Mouse (Mus musculus): ENCODE measurements around the gene Tnfrsf26.
"Not testable (repeated sequence)": the region's sequence is repeated elsewhere in the genome, so short reads cannot be mapped to it uniquely, and the experiment has no call there.

Gene Tnfrsf26

DNA sequence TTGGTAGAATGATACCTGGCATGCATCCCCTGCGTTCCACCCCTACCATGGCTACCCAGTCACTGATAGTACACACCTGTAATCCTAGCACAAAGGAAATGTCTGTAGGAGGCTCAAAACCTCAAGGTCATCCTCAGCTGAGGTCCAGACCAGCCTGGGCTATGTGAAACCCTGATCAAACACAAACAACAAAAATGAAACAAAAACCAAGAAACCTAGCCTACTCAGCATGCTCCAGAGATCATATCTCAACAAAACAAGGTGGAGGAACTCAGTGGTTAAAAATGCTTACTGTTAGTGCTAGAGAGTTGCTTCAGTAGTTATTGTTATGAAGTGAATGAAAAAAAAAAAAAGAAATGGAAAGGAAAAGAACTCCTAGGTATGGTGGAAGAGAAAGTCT lies at the start of gene Tnfrsf26:
Tnfrsf26 (minus strand) TSS at position 183 of the 400 bp plus-strand sequence.
- DNase-seq = no peak

- no peak for DNase-seq
These were observed 38.1 kb upstream of the Tnfrsf26 start for GRCm38 (mm10) chr7:143666427-143667311.

GRCm38 (mm10) chr7:143663470-143663869 lies 34.9 kb upstream of the Tnfrsf26 start:
- no peak for DNase-seq

GRCm38 (mm10) chr7:143660797-143661196 lies 32.3 kb upstream of the Tnfrsf26 start:
- no peak for DNase-seq

GRCm38 (mm10) chr7:143649769-143650346 lies 21.3 kb upstream of the Tnfrsf26 start:
- not testable (repeated sequence) for DNase-seq

DNA sequence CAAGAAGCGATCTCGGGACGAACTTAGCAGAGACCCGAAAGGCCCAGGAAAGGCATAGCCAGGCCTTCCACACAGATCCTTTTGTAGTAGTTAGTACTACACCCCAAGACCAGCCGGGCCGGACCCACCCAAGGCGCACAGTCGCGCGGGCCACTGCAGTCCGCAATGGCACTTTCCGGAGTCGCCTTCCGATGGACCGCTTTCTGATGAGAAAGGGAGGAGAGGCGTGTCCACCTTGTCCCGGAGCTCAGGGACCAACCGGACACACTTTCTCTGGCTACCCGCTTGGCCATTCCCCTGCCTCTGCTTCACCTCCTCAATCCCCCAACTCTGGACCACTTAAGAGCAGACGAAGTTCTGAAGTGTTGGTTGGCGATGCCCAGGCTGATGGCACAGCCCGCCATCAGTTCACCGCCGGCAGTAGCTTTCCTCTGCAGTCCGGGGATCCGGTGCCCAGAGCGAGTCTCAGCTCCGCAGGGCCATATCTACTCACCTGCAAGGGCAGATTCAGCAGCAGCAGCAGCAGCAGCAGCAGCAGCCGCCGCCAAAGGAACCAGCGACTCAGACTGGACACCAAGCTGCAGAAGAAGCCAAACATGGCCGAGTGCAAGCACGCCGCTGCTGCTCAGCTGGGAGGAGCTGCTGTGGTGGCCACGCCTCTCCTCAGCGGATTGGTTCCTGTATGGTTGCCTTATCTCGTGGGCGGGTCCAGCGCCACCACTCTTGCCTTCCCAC lies 20.7 kb upstream of the Tnfrsf26 start, which contains the start of gene Tnfrsf22:
Tnfrsf22 (minus strand) TSS at position 628 of the 735 bp plus-strand sequence.
- DNase-seq = peak; percentile 82

GRCm38 (mm10) chr7:143643949-143644348 lies 15.4 kb upstream of the Tnfrsf26 start:
- not testable (repeated sequence) for DNase-seq

GRCm38 (mm10) chr7:143636674-143637073 lies 8.2 kb upstream of the Tnfrsf26 start:
- no peak for DNase-seq

GRCm38 (mm10) chr7:143631503-143631902 lies 3.0 kb upstream of the Tnfrsf26 start:
- DNase-seq = no peak

DNA sequence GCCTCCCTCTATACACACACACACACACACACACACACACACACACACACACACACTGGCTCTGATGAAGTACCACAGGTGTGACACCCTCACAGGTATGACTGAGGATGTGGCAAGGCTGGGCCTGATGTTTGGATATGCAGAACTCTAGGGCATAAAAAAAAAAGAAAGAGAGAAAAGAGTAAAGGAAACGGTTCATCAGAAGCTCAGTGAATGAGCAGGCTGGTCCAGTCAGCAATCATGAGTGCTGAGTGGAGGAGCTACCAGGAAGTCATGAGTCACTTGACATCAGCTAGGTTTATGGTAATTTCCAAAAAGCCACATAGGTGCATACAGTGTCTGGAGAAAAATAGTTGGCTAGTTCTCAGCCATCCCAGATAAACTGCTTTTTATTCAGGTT lies 979 bp upstream of the Tnfrsf26 start:
- no peak for DNase-seq

GRCm38 (mm10) chr7:143627555-143628286 lies 801 bp downstream of the Tnfrsf26 start:
- no peak for DNase-seq

DNA sequence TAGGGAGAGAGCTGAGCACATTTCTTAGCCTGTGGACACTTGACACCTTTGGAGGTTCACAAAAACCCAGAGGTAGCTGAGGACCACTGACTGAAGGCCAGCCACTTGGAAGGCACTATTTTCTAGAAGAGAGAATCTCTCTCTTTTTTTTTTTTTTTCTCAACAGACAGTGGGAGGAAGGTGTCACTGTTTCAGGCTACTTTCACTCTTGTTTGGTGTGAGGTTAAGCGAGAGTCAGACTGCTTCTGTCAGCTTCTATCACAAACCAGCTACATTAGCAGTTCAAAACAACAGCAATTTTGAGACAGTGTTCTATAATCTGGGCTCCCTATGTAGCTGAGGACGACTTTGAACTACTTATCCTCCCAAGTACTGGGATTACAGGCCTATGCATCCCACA lies 2.3 kb downstream of the Tnfrsf26 start:
- DNase-seq = no peak

DNA sequence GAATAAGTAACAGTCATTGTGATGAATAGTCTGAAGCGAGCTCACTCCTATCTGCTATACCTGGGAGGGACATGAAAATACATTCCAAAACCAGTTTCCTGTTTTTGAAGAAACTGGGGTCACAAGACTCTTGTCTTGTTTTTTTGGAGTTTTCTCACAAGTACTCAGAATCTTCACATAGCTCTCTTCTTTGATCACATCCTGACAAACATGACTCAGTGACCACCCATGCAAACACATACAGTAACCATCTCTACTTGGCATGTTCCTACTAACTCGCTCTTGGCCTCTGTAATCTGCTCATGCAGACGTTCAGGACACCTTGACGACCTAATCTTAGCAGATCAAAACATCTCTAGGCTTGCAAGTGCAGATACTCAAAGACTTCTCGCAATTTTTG lies 3.4 kb downstream of the Tnfrsf26 start:
- DNase-seq = no peak

DNA sequence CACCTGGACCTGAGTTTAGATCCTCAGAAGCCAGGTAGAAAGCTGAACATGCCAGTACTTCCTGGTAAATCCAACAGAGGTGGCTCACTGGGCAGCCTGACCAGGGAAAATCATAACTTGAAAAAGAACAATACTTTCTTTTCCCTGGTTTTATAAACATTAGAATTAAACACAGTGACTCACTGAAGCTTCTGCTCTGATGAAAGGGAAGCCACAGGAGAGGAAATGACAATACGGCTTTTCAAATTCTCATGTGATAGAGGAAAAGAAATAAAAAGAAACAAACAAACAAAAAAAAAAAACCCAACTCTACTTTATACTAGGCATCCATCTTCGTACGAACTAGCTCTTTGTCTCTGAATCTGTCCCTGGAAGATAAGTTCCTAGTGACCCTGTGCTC lies 4.0 kb downstream of the Tnfrsf26 start:
- no peak for DNase-seq

DNA sequence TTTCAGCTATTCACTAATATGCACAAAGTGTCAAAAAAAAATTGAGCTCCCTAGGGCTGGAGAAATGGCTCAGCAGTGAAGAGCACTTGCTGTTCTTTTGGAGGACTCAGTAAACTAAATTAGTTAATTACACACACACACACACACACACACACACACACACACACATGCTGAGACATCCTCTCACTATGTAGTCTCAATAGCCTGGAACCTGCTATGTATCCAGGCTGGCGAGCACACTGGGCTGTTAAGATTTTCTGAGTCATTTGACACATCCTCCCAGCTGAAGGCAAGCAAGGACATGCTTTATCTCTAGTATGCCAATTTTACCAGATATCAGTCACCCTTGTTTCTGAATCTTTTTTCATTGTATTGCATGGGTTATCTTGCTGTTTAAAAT lies 7.6 kb downstream of the Tnfrsf26 start:
- no peak for DNase-seq

- DNase-seq = peak; percentile 44
These were observed 14.0 kb downstream of the Tnfrsf26 start for GRCm38 (mm10) chr7:143614404-143615135.

DNA sequence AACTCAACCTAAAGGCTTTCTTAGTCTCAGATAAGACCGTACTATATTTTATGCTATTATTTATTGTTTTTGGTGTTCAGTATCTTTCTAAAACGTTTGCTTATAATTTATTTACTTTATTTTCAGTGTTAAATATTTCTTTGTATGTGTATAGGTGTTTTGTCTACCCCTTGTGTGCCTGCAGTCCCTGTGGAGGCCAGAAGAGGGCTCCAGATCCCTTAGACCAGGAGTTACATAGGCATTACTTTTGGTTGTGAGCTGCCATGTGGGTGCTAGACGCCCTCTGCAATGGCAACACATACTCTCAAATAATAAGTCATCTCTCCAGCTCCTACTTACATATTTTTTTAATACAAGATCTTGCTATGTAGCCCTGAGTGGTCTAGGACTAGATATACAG lies 16.3 kb downstream of the Tnfrsf26 start:
- no peak for DNase-seq

DNA sequence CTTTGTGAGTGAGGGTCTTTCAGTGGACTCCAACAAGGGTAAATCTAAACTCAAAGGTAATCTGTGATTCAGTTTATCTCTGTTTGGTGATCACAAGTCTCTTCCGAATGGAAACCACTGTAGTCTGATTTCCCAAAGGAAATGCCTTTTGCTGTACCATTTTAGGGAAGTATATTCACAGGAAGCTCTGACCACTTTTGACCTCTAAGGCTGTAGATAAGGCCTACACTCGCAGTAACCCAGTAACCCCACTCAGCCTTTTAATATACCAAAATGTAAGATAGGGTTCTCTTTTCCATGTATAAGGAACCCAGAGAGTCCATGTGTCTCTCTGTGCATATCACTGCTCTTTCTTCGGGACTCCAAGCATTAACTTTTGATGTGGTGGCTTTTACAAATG lies 23.2 kb downstream of the Tnfrsf26 start:
- no peak for DNase-seq

GRCm38 (mm10) chr7:143604889-143605288 lies 23.6 kb downstream of the Tnfrsf26 start:
- DNase-seq = no peak

DNA sequence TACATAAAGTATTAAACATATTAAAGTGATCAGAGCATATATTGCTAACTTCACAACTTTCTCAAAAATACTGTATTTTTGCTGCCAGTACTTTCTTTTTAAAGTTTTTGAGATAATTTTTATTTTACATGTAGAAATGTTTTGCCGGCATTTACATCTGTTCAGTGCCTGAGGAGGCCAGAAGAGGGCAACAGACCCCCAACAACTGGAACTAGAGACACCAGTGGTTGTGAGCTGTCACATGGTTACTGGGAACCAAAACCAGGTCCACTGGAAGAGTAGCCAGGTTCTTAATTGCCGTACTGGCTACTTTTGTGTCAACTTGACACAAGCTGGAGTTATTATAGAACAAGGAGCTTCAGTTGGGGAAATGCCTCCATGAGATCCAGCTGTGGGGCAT lies 26.8 kb downstream of the Tnfrsf26 start:
- no peak for DNase-seq

DNA sequence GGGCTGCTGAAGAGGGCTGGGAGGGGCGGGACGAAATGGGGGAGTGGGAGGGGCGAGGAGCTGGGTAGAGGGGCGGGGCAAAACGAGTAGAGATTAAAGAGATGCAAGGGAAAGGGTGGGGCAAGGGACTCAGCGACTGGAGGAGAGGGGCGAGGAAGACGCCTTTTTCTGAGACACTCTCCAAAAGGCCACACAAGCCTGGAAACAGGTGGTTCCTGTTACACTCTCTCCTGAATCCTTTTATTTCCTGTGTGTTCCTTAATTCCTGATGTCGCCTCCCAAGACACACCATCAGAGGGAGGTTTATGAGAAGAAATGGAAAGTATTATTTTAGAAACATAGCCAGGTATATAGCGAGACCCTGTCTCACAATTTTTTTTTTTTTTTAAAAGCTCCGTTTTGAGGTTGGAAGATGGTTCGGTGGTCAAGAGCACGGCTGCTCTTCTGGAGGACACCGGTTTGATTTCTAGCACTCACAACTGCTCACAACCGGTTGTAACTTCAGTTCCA lies 28.2 kb downstream of the Tnfrsf26 start:
- DNase-seq = no peak

All from kidney, adult 18-20 months (tissue).